Mouse (Mus musculus) ES-Bruce4 (cell line): ENCODE data around the gene Mrgpre.

Experiments used
- CTCF ChIP-seq: IDR thresholded peaks from one replicate; pipeline ENCODE4 v1.8.1; 2011; ENCODE audit warnings: low read depth, low read length
- POLR2A ChIP-seq: IDR thresholded peaks from one replicate; pipeline ENCODE4 v1.8.1; 2011; ENCODE audit warnings: low read length; ENCODE audit not compliant: insufficient read depth

DNA sequence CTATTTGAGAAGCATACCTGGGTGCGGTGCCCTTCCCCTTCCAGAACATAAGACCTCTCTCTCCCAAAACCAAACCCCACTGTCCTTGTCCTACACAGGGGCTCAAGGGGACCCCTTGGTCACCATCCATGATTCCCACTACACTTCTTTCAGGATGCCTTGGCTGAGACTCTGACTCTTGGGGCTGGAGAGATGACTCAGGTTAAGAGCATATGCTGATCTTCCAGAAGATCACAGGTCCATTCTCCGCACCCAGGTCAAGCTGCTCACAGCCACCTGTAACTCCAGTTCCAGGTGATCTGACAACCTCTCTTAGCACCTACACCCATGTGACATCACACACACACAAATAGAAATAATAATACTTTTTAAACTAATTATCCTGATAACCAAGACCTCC is 43.6 kb downstream of the Mrgpre start:
- TF ChIP-seq CTCF (no peak), POLR2A (no peak)
